Mouse (Mus musculus) lung, embryonic 14.5 days (tissue): ENCODE data around the gene Rapgef2. TPM values are rescaled to one million over a fixed set of nuclear protein-coding genes. Genes with fewer than 3 reads are reported as not detected.

Source experiments
- ATAC-seq: fragments of 200-750 bp; cut with Nextera tagmentation; 2 replicates; pipeline ENCODE4 v1.8.0; 2017; ENCODE audit warnings: mild to moderate bottlenecking, moderate TSS enrichment, moderate library complexity; ENCODE audit not compliant: insufficient read depth
- DNase-seq: peaks from one replicate; pipeline ENCODE4 v3.0.0-alpha.2; 2015
- H3K27ac ChIP-seq: fragments of 300-500 bp; sonication (generic); 2 replicates; pipeline ENCODE4 v1.5.1; 2014; ENCODE audit warnings: low read depth, mild to moderate bottlenecking, moderate library complexity
- H3K27me3 ChIP-seq: fragments of 300-500 bp; sonication (generic); 2 replicates; pipeline ENCODE4 v1.6.1; 2014; ENCODE audit warnings: low read length, control low read depth; ENCODE audit not compliant: insufficient read depth
- H3K36me3 ChIP-seq: fragments of 300-500 bp; sonication (generic); 2 replicates; pipeline ENCODE4 v1.6.1; 2014; ENCODE audit warnings: control low read depth; ENCODE audit not compliant: insufficient read depth
- H3K4me1 ChIP-seq: fragments of 300-500 bp; sonication (generic); 2 replicates; pipeline ENCODE4 v1.6.1; 2014; ENCODE audit warnings: antibody characterized with exemption, control low read depth; ENCODE audit not compliant: insufficient read depth
- H3K4me2 ChIP-seq: fragments of 300-500 bp; sonication (generic); 2 replicates; pipeline ENCODE4 v1.6.1; 2014; ENCODE audit warnings: mild to moderate bottlenecking
- H3K4me3 ChIP-seq: fragments of 300-500 bp; sonication (generic); 2 replicates; pipeline ENCODE4 v1.5.1; 2014; ENCODE audit warnings: low read depth, low read length
- H3K9ac ChIP-seq: fragments of 300-500 bp; sonication (generic); 2 replicates; pipeline ENCODE4 v1.6.1; 2014
- H3K9me3 ChIP-seq: fragments of 300-500 bp; sonication (generic); 2 replicates; pipeline ENCODE4 v1.6.1; 2016; ENCODE audit warnings: low read depth, low read length, control low read depth
- CTCF ChIP-seq: IDR thresholded peaks from 2 replicates; pipeline ENCODE4 v1.5.1; 2016; ENCODE audit warnings: antibody characterized with exemption, low read depth
- WGBS: fragments of 180-500 bp; shearing (Covaris S2); extraction: QIAGEN DNeasy Blood & Tissue Kit; methylation state at CpG from one replicate; pipeline ENCODE4 v1.1.7; 2014; 5-methylcytosine and 5-hydroxymethylcytosine counted together
- polyA plus RNA-seq: library from polyadenylated mRNA; unstranded; fragments of >200 nt; fragmentation: Nextera tagmentation; extraction: Ambion mirVana; gene quantifications from 2 replicates; pipeline ENCODE4 v1.2.1, GENCODE M21; 2014

Gene Rapgef2
- polyA plus RNA-seq: 8.7 and 10.1 TPM in 2 replicates

DNA sequence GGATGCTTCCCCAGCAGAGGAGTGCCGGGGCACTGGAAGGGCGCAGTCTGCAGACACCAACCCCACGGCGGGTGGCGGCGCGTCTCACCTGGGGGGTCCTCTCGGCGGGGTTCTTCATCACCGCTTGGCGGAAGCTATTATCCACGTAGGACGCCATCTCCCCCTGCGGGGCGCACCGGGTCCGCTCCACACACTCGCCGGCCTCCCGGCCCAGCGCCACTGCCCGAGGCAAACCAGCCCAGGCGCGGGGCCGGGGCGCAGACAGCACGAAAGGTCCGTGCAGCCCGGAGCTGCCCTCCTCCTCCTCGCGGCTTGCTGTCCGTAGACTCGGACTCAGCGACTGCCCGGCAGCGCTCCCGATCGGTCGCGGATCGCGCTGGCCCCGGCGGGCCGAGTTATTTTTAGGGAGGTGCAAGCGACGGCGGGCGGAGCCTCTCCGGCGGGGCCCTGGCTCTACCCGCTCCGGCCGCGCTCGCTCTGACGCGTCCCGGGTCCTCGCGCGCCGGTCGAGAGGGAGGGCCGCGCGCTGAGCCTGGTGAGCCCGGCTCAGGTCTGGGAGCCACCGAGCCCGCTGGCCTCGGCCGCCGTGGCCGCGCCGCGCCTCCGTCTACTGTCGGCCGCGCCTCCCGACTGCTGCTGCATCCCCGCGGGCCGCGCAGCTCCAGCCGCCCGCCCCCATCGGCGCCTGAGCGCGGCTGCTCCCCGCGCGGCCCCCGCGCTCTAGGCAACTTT is at the start of gene Rapgef2:
Rapgef2 (minus strand) TSS at position 142 of the 732 bp plus-strand sequence.
- ATAC-seq (peak; percentile 82), DNase-seq (peak; percentile 84)
- H3K4me2 ChIP-seq: peak within 1 kb of the TSS; percentile 89
- no peaks in the 10 kb centered on the region for H3K9me3 ChIP-seq
- H3K4me1 ChIP-seq: peaks cover 15% of the 10 kb centered on the region; the same call in 1 of the 2 replicates
- peak within 1 kb of the TSS; percentile 89 for H3K9ac ChIP-seq
- H3K4me3 ChIP-seq: peak within 1 kb of the TSS; percentile 90
- H3K36me3 ChIP-seq: no peaks in the 10 kb centered on the region
- under 1% methylated on average over 90 of the region's 97 CpGs for WGBS
- H3K27ac ChIP-seq: peak within 1 kb of the TSS; percentile 97
- no peaks in the 10 kb centered on the region for H3K27me3 ChIP-seq
- 0 out of 2 replicates have a peak, but pooled peaks have one; percentile 21 for TF ChIP-seq CTCF

DNA sequence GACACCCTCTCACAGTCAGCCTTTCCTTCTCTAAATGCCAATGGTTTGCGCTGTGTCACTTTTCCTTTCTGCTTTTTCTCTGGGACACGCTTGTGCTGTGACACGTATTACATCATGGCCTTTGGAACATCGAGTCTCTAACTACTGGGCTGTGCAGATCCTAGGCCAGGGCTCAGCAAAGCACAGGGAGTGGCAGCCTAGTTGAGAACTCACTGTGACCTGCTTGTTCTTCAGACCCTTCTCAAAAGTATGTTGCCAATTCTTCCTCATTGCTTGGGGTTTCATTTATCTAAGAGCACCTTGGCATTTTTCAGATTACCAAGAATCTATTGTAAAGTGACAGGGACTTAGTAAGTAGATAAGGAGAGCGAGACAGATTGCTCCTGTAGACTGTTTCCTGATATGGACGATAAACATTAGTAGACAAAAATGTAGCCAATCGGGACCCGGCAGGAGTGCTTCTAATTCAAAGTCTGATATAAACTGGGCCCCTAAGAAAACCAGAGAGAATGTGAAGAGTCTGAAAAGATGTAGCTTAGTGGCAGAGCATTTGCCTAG is 47.4 kb upstream of the Rapgef2 start:
- Histone ChIP-seq H3K27ac (no peak overlapping the region), H3K36me3 (no peaks in the 10 kb centered on the region), H3K9me3 (no peaks in the 10 kb centered on the region), H3K4me2 (no peak overlapping the region), H3K4me1 (no peaks in the 10 kb centered on the region), H3K27me3 (no peaks in the 10 kb centered on the region), H3K9ac (no peak overlapping the region), H3K4me3 (no peak overlapping the region)
- 65% methylated on average over 8 of the region's 8 CpGs for WGBS
- DNase-seq: no peak
- no peak for TF ChIP-seq CTCF
- no peak for ATAC-seq

DNA sequence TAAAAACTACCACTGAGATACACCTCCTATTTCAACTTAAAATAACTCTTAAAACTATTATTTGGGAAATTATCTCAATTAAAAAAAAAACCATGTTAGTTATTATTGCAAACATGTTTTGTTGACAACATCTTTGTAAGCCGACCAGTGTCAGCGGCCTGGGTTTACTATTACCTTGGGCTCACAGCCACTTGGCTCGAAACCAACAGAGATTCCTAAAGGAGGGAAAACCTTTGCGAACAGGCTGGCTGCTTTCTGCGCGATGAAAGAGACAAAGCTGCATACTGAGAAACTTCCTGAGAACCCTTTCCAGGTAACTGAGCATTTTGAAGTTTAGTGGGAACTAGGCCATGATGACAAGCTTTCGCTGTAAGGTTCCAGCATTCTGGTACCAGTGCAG is 46.7 kb upstream of the Rapgef2 start:
- Histone ChIP-seq H3K4me1 (no peaks in the 10 kb centered on the region), H3K27me3 (no peaks in the 10 kb centered on the region), H3K4me3 (no peak overlapping the region), H3K4me2 (no peak overlapping the region), H3K9ac (no peak overlapping the region), H3K9me3 (no peaks in the 10 kb centered on the region), H3K36me3 (no peaks in the 10 kb centered on the region), H3K27ac (no peak overlapping the region)
- 71% methylated on average over 7 of the region's 7 CpGs for WGBS
- DNase-seq: peak; percentile 49
- ATAC-seq: no peak
- TF ChIP-seq CTCF: no peak

DNA sequence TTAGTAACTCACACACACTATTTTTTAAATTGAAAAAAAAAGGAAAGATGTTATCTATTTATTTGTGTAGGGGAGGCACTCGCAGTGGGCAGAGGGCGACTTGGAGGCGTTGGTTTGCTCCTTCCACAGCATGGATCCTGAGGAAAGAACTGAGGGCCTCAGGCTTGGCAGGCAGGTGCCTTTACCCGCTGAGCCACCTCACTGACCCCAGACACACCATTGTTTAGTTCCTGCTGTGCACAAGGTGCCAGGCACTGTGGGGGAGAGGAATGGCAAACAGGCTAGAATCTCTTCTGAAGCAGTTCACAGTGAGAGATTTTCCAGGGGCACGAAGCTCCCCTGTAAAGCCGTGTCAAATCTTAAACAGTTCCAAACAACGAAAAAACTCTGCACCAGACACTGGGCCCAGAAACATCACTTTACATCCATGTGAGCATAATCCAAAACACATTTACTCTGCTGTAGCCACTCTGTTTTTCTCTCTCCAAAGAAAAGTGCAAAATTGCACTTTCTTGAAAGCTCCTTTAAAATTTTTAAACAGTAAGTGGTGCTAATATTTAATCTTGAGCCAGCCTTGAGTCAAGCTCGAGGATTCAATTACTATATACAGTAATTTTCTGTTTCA is 43.5 kb upstream of the Rapgef2 start:
- Histone ChIP-seq H3K4me1 (peaks cover 10% of the 10 kb centered on the region; the same call in 1 of the 2 replicates), H3K4me3 (no peak overlapping the region), H3K27me3 (no peaks in the 10 kb centered on the region), H3K9ac (no peak overlapping the region), H3K36me3 (no peaks in the 10 kb centered on the region), H3K9me3 (no peaks in the 10 kb centered on the region), H3K4me2 (no peak overlapping the region), H3K27ac (no peak overlapping the region)
- DNase-seq: no peak
- TF ChIP-seq CTCF: no peak
- WGBS: 19% methylated on average over 8 of the region's 8 CpGs
- ATAC-seq: no peak

DNA sequence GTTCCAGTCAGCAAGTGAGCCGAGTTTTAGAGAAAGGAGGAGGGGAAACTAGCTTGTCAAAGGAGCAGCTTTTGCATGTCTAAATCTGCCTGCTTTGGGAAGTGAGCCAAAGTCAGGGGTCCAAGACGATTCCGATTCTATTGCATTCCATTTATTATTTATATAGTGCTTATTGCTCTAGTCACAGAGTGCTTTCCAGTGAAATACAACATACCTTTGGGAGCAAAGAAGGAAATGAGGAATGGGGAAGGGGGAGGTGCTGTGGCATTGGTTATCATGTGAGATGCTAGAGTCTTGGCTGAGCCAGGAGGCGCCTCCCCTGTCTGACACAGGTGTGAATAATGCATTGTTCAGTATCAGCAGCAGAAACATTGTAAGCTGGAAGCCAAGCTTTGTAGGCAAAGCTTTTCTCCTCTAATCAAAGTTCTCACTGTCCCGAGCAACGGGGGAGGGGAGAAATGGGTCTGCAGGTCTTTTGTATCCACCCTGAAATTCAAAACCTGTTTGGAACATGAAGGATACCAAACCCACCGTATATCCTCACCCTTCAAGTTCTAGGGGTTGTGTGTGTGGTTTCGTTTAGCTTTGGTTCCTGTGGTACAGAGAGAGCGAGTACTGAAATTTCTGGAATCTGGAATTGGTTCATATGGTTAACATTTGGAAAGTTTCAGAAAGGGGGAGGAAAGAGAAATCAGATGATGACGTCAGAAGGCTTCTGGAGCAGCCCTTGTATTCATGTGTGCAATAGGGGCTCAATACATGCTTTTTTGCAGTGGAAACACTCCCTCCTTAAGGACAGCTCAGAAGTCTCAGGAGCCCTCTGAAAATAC is 38.6 kb upstream of the Rapgef2 start:
- H3K4me1 ChIP-seq: peaks cover 13% of the 10 kb centered on the region
- DNase-seq (peak; percentile 92), ATAC-seq (peak; percentile 83)
- no peak overlapping the region for H3K4me3 ChIP-seq
- no peak overlapping the region for H3K9ac ChIP-seq
- 15% methylated on average over 10 of the region's 10 CpGs for WGBS
- no peak for TF ChIP-seq CTCF
- no peaks in the 10 kb centered on the region for H3K36me3 ChIP-seq
- H3K9me3 ChIP-seq: no peaks in the 10 kb centered on the region
- peak overlapping the region; percentile 46 for H3K4me2 ChIP-seq
- peak overlapping the region; percentile 83 for H3K27ac ChIP-seq
- H3K27me3 ChIP-seq: no peaks in the 10 kb centered on the region

DNA sequence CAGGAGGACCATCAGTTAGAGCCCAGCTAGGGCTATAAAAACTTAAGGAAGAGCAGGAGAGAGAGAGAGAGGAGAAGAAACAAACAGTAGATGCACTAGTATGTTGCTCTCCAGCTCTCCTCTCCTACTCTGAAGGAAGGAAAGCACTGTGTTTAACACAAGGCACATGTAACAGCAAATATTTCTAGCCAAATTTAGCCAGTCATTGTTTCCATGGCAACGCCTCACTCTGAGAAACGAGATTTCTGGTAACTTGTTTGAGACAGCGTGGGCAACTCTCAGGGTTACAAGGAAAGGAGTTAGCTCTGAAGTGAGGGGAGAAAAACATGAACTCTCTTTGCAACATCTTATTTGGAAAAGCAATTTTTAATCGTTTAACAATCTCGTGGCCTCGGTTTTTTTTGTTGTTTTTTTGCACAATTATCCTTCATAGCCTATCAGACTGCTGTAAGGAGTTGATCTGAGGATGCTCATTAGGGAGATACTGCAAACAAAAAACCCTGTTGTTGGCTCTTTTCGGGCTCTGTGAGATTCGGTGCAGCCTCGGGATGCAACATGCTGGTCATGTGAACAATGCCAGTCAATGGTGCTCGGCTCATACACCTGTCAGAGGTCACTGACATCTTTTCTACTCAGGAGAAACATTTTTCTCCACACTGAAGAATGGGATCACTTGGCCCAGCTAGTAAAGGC is 27.8 kb upstream of the Rapgef2 start:
- no peak for TF ChIP-seq CTCF
- WGBS: 54% methylated on average over 10 of the region's 10 CpGs
- H3K4me2 ChIP-seq: no peak overlapping the region
- H3K27ac ChIP-seq: no peak overlapping the region
- H3K4me1 ChIP-seq: no peaks in the 10 kb centered on the region
- no peaks in the 10 kb centered on the region for H3K9me3 ChIP-seq
- no peaks in the 10 kb centered on the region for H3K36me3 ChIP-seq
- no peak overlapping the region for H3K9ac ChIP-seq
- H3K4me3 ChIP-seq: no peak overlapping the region
- peak; percentile 38; the same call in 1 of the 2 replicates for ATAC-seq
- DNase-seq: peak; percentile 85
- H3K27me3 ChIP-seq: no peaks in the 10 kb centered on the region
